Mouse (Mus musculus) heart, adult 18-20 months (tissue): ENCODE data around the gene Igtp. TPM values are rescaled to one million over a fixed set of nuclear protein-coding genes. Genes with fewer than 3 reads are reported as not detected.

Experiments
- total RNA-seq, 2 experiments: library from RNA; stranded (reverse); gene quantifications; 2 replicates each; pipeline ENCODE4 v1.2.3; 2021

Gene Igtp
- total RNA-seq, 2 experiments from 2014 or later: 9.2 to 33.3 TPM

Other genes starting within 250 kb of the Igtp start
- 10 to 100 TPM; 57.8 to 59.9 TPM for gene Larp1, start 190.5 kb upstream of the Igtp start, total RNA-seq
- not detected for gene Gm12248, start 106.4 kb upstream of the Igtp start, total RNA-seq
- 10 to 100 TPM; 36.3 to 37.4 TPM for gene Cnot8, start 95.4 kb upstream of the Igtp start, total RNA-seq
- gene Gemin5, start 31.0 kb upstream of the Igtp start, total RNA-seq: 10 to 100 TPM in 1 of 2 experiments, 1 to 10 TPM in 1; 8.7 to 10.0 TPM
- gene Mrpl22, start 27.9 kb upstream of the Igtp start, total RNA-seq: 10 to 100 TPM; 51.2 to 53.4 TPM
- gene Irgm2, start 62 bp downstream of the Igtp start, total RNA-seq: 10 to 100 TPM; 10.0 to 30.3 TPM
- not detected for gene 4930438A08Rik, start 75.2 kb downstream of the Igtp start, total RNA-seq
- gene Zfp692, start 107.5 kb downstream of the Igtp start, total RNA-seq: 1 to 10 TPM; 2.5 to 4.4 TPM
- gene Zfp672, start 130.8 kb downstream of the Igtp start, total RNA-seq: 10 to 100 TPM; 35.2 to 42.4 TPM
- gene Sh3bp5l, start 131.2 kb downstream of the Igtp start, total RNA-seq: 10 to 100 TPM; 27.7 to 30.0 TPM
- not detected for gene Lypd8, start 179.5 kb downstream of the Igtp start, total RNA-seq
- not detected for gene 1810065E05Rik, start 221.6 kb downstream of the Igtp start, total RNA-seq
- gene Gm12253, start 233.0 kb downstream of the Igtp start, total RNA-seq: not detected